Mouse (Mus musculus) retina, adult 2 months (tissue): ENCODE measurements around the gene Cyp2s1.

Experiments
- DNase-seq: peaks from one replicate; pipeline ENCODE4 v3.0.0-alpha.2; 2012; ENCODE audit warnings: low read depth, low spot score

Cyp2s1 gene

DNA sequence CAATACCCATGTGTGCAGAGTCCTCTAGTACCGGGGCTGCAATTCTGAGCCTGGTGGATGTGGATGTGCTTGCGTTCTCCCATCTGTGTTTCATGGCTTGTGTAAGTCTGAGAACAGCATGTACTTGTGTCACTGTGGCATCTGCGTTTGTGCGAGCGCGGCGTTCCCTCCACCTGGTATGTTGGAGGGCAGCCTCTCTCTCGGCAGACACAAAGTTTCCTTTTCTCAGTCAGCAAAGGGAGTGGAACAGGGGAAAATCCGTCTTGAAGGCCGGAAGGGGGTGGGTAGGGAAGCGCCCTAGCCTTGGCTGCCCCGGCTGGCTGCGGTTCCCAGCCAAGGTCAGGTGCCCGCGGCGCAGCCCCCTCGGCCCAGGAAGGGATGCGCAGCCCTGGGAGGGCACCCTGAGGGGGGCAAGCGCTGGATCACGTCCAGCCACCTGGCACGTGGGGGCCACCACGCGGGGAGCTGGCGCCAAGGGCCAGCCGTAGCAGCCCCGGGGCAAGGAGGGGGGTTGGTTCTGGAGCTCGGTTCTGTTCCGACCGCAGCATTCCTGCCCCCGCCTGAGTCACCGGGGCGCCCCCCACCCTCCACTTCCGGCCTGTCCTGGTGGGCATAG lies 35.3 kb downstream of the Cyp2s1 start:
- DNase-seq = no peak

DNA sequence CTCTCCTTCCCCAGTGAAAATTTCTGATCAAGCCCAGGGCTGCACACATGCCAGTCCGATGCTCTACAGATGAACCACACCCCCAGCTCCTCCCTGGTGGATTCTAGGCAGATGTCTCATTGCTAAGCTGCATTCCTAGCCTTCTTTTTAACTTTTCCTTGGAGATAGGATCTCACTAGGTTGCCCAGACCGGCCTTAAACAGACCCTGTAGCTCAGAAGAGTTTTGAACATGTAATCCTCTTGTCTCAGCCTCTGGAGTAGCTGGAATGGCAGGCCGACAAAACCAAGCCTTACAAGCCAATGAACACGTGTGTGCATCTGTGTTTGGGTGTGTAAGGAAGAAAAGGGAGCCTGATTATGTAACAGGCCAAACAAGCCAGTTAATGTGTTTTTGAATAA lies 36.0 kb downstream of the Cyp2s1 start:
- DNase-seq = no peak

DNA sequence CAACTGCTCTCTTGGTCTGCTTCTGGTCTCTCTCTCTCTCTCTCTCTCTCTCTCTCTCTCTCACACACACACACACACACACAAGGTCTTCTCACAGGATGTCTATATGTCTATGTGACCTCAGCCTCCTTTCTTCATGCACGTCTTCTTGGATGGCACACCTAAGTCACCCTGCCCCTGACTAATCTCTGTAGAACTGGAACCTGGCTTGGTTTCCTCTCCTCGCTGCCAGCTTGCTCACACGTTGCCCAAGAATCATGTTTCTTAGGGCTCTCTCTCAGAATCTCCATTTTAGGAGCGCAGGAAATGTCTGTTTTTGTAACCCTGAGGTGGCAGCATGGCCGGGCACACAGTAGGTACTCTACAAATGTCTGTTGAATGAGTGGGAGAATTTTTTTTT lies 36.7 kb downstream of the Cyp2s1 start:
- no peak for DNase-seq

DNA sequence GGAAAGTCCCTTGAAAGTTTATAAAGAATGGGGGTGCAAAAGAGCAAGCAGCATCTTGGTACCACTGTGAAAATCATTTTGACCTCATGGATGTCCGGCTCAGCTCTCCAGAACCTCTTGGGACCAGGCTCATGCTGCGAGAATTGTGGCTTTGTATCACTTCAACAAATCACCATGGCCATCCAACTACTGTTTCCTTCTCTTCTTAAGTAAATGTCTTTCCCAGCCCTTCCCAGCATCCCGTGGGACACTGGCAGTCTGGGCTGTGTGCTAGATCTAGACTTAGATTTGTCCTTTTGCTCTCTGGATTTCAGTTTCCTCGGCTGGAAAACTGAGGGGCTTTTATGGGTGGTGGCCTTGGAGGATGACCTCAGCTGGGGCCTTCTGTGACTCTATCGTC lies 48.5 kb downstream of the Cyp2s1 start:
- DNase-seq = no peak

DNA sequence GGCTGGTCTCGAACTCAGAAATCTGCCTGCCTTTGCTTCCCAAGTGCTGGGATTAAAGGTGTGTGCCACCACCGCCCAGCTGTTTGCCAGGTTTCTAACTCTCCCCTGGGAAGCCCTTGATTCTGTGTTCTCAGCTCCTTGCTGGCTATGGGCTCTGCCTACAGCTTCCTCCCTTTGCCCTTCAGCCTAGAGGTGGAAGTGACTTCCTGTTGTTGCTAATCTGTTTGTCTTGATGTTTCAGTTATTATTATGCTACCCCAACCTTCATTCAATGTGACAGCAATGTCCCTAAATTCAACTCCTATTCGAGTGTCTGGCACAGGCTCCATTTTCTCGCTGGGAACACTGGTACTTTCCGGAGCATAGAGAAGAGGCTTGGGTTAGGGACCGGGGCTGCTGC lies 50.6 kb downstream of the Cyp2s1 start:
- DNase-seq = no peak

GRCm38 (mm10) chr7:25764221-25764620 lies 52.5 kb downstream of the Cyp2s1 start:
- no peak for DNase-seq

GRCm38 (mm10) chr7:25763678-25764077 lies 53.0 kb downstream of the Cyp2s1 start:
- no peak for DNase-seq

GRCm38 (mm10) chr7:25761354-25761753 lies 55.4 kb downstream of the Cyp2s1 start:
- no peak for DNase-seq

GRCm38 (mm10) chr7:25756011-25756410 lies 60.7 kb downstream of the Cyp2s1 start:
- DNase-seq = peak; percentile 52

DNA sequence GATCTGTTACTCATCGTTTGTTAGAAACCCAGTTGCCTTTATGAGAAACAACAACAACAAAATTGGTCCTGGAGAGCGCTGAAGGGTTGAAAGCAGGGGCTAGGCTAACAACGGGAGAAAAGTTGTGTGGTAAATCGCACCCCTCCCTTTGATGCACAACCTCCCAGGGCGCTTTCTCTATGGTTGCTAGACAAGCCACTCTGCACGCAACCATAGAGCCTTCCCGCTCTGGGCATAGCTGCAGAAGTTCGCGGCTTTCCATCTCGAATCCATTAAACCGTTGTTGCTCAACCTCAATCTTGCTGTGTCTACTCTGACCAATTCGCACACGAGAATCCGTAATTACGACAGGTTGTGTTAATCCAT lies 61.3 kb downstream of the Cyp2s1 start:
- no peak for DNase-seq

- peak; percentile 100 for DNase-seq
Observed at GRCm38 (mm10) chr7:25754738-25755467, 61.8 kb downstream of the Cyp2s1 start, which contains the start of gene Hnrnpul1. Gene Hnrnpul1 (minus strand): TSS chr7:25754757.

DNA sequence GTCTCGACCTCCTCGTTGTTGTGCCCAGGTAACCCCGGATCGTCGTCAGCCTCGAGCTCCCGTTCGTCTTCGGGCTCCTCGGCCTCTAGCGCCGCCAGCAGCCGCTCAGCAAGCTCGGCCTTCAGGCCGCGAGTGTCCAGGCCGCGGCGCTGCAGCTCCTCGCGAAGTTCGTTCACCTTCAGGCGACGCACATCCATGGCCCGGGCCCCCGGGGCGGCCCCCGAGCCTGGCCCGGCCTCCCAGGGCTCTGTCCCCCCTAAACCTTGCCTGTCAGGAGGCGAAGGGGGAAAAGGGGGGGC lies 62.3 kb downstream of the Cyp2s1 start:
- no peak for DNase-seq

GRCm38 (mm10) chr7:25753643-25754438 lies 62.9 kb downstream of the Cyp2s1 start:
- no peak for DNase-seq

- no peak for DNase-seq
Observed at GRCm38 (mm10) chr7:25753076-25753475, 63.6 kb downstream of the Cyp2s1 start.
